Mouse (Mus musculus) stomach, postnatal 0 days (tissue): Measurements from ENCODE around the gene Map7.

Experiments
- CTCF ChIP-seq: IDR thresholded peaks from 2 replicates; pipeline ENCODE4 v1.5.1; 2016; ENCODE audit warnings: antibody characterized with exemption, low read depth, mild to moderate bottlenecking, moderate library complexity
- EP300 ChIP-seq: optimal IDR thresholded peaks from 2 replicates; pipeline ENCODE3; 2016; ENCODE audit warnings: antibody characterized with exemption

GRCm38 (mm10) chr10:20230026-20230425, 81.8 kb downstream of the Map7 start:
- TF ChIP-seq CTCF (no peak), EP300 (no peak)
